ENCODE assay signal across 14 mouse cellular contexts in the genomic region with DNA sequence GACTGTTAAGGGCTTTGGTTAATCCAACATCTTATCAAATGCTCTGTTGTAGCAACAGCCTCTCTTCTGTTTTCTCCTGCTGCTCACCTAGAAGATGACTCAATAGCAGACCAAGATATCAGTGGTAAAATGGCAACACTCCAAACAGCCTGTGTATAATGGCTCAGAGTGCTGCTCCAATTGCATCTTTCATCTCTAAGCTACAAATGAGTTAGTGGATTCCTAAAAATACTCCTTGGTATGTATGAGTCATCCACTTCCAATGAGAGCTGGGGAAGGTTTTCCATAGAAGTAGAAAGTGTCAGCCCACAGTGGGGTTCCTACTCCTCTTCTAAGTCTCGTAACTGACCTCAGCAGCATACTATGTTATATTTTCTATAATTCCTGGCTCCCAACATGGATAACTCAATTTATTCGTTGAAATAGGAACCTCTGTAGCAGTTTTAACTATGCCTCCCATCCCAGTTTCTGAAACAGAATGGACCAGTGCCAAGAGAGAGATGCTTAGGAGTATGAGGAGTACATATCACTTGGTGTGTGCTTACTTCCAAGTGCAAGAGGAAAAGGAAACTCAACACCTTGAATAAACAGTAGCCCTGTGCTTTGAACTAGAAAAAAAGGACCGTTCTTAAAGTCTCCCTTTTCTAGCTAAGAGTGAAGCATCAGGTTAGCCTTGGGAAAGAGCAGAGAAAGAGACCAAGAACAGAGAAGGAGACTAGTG.
DNase-seq lines count a peak whose midpoint lies in the region; ATAC-seq and TF ChIP-seq lines count a peak whose summit lies in the region.
"Had no signal": no experiment of that assay in that cellular context is flagged by ENCODE, and none has a peak within 500 bp of the region (broad histone marks: within the 10 kb centered on the region; RNA-seq: fewer than 3 reads in every experiment).

No protein-coding gene starts in this region.

- H3K27me3 ChIP-seq in lung, embryonic 14.5 days (ENCODE audit: insufficient read depth, low read length): no peaks in the 10 kb centered on the region
- no peaks in the 10 kb centered on the region for H3K27me3 ChIP-seq in limb, embryonic 14.5 days (ENCODE audit: control insufficient read depth, insufficient read depth, low read length)
- H3K27me3 ChIP-seq: forebrain, embryonic 15.5 days; liver, embryonic 13.5 days; midbrain, embryonic 13.5 days had no signal

- H3K4me1 ChIP-seq in lung, embryonic 14.5 days (ENCODE audit: insufficient read depth): no peaks in the 10 kb centered on the region
- H3K4me1 ChIP-seq in lung, adult 2 months (ENCODE audit: control insufficient read depth, insufficient read depth, low read length): no peaks in the 10 kb centered on the region
- no peaks in the 10 kb centered on the region for H3K4me1 ChIP-seq in limb, embryonic 14.5 days (ENCODE audit: control insufficient read depth, insufficient read depth, low read length)
- H3K4me1 ChIP-seq: forebrain, embryonic 15.5 days; hindbrain, embryonic 10.5 days; liver, embryonic 13.5 days; midbrain, embryonic 13.5 days had no signal

- H3K36me3 ChIP-seq in lung, embryonic 14.5 days (ENCODE audit: insufficient read depth): no peaks in the 10 kb centered on the region
- no peaks in the 10 kb centered on the region for H3K36me3 ChIP-seq in limb, embryonic 14.5 days (ENCODE audit: control insufficient read depth, insufficient read depth, low read length)
- H3K36me3 ChIP-seq: forebrain, embryonic 15.5 days; hindbrain, embryonic 10.5 days; liver, embryonic 13.5 days; midbrain, embryonic 13.5 days had no signal

- ATAC-seq in lung, embryonic 14.5 days (ENCODE audit: insufficient read depth): peak; percentile 75; the same call in 1 of the 2 replicates
- peak; percentile 73 for ATAC-seq in limb, embryonic 14.5 days (ENCODE audit: low FRiP score, low read depth)
- ATAC-seq: forebrain, embryonic 15.5 days; midbrain, embryonic 13.5 days had no signal

- peak; percentile 76 for DNase-seq in heart, adult 11 months
- DNase-seq in heart, postnatal 4 days: no peak
- DNase-seq in lung, embryonic 14.5 days: peak; percentile 53
- DNase-seq in lung, adult 2 months: no peak
- DNase-seq in NIH3T3 (ENCODE audit: low read depth): peak; percentile 81
- DNase-seq in limb, embryonic 14.5 days (ENCODE audit: low spot score): peak; percentile 69
- DNase-seq in gastrocnemius, adult 18-20 months (ENCODE audit: low spot score): no peak
- DNase-seq in kidney, postnatal 4 days: no peak
- DNase-seq: kidney, adult 9 months; liver, embryonic 13.5 days; thymus, adult 2 months had no signal

- no peak overlapping the region for H3K9ac ChIP-seq in lung, embryonic 14.5 days
- H3K9ac ChIP-seq in limb, embryonic 14.5 days (ENCODE audit: low read depth, low read length, severe bottlenecking): no peak overlapping the region
- H3K9ac ChIP-seq: forebrain, embryonic 15.5 days; liver, embryonic 13.5 days; midbrain, embryonic 13.5 days had no signal

- H3K27ac ChIP-seq in lung, embryonic 14.5 days (ENCODE audit: low read depth): no peak overlapping the region
- no peak overlapping the region for H3K27ac ChIP-seq in limb, embryonic 14.5 days (replicated peaks; ENCODE audit: low read depth, low read length)
- H3K27ac ChIP-seq: forebrain, embryonic 15.5 days; hindbrain, embryonic 10.5 days; liver, embryonic 13.5 days; midbrain, embryonic 13.5 days had no signal

- no peak for TF ChIP-seq CTCF in lung, embryonic 14.5 days (IDR thresholded peaks at IDR 0.05; ENCODE audit: low read depth)
- TF ChIP-seq CTCF in lung, adult 2 months (IDR thresholded peaks at IDR 0.05; ENCODE audit: insufficient read depth, low read length): no peak

- H3K9me3 ChIP-seq in lung, embryonic 14.5 days (ENCODE audit: low read depth, low read length): no peaks in the 10 kb centered on the region
- no peaks in the 10 kb centered on the region for H3K9me3 ChIP-seq in limb, embryonic 14.5 days (ENCODE audit: control insufficient read depth, low read length)
- H3K9me3 ChIP-seq: forebrain, embryonic 15.5 days; midbrain, embryonic 13.5 days had no signal

- H3K4me3 ChIP-seq in lung, embryonic 14.5 days (ENCODE audit: low read depth, low read length): no peak overlapping the region
- H3K4me3 ChIP-seq in lung, adult 2 months (replicated peaks; ENCODE audit: extremely low read depth, low read depth, low read length): no peak overlapping the region
- no peak overlapping the region for H3K4me3 ChIP-seq in limb, embryonic 14.5 days (replicated peaks; ENCODE audit: low read length)
- H3K4me3 ChIP-seq: forebrain, embryonic 15.5 days; hindbrain, embryonic 10.5 days; liver, embryonic 13.5 days; midbrain, embryonic 13.5 days had no signal

- TF ChIP-seq POLR2A in lung, adult 2 months (IDR thresholded peaks at IDR 0.05; ENCODE audit: borderline replicate concordance, extremely low read depth, low read depth, low read length): no peak
- no peak for TF ChIP-seq POLR2A in limb, embryonic 14.5 days (IDR thresholded peaks at IDR 0.05; ENCODE audit: borderline replicate concordance, extremely low read depth, insufficient read depth, insufficient read length)

- H3K4me2 ChIP-seq in lung, embryonic 14.5 days: no peak overlapping the region
- H3K4me2 ChIP-seq in limb, embryonic 14.5 days (replicated peaks; ENCODE audit: low read depth, low read length, severe bottlenecking): no peak overlapping the region
- H3K4me2 ChIP-seq: forebrain, embryonic 15.5 days; liver, embryonic 13.5 days; midbrain, embryonic 13.5 days had no signal

- 44% methylated on average over 3 of the region's 3 CpGs for WGBS in lung, embryonic 14.5 days
- 30% methylated on average over 3 of the region's 3 CpGs for WGBS in lung, adult 2 months
- whole genome bisulfite sequencing in limb, embryonic 14.5 days: 54% methylated on average over 3 of the region's 3 CpGs

Comparison
In these comparisons a context has a peak if more than half of its experiments do, and no peak if none do; other contexts are left out.
1. DNase-seq: peak in heart, adult 11 months (single experiment), lung, embryonic 14.5 days (single experiment), NIH3T3 (single experiment) and limb, embryonic 14.5 days (single experiment); none in heart, postnatal 4 days (single experiment), lung, adult 2 months (single experiment), gastrocnemius, adult 18-20 months (single experiment) and kidney, postnatal 4 days (0 of 2).